Mouse (Mus musculus): ENCODE measurements at regions not wholly inside any gene's neighbourhood (a gene's known extent, or its start where the extent isn't known, plus 50 kb on each side); places are given as distances from the start of the nearest gene placed in this dataset.

DNA sequence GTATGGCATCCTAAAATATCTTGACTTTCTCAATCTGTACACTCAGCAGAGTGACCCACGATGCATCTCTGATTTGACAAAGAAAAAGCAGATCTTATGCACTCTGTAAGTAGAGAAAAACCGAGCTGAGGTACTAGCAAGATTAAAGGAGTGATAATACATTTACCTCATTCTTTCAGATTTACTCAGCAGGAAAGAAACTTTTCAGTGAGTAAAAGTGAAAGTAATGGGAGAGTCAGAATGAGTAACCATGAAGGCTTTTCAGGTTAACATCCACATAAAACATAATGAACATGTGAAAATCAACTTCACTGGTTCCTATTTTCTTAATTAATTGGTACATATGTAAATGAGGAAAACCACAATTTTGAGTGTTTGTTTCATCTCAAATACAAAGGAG lies 162.1 kb downstream of the Dio2 start:
- TF ChIP-seq MAFK (IDR thresholded peaks at IDR 0.05; ENCODE audit: insufficient read depth, low read depth, low read length), result no peak
- no peak for TF ChIP-seq ZNF384 (IDR thresholded peaks at IDR 0.05; ENCODE audit: low read depth, low read length)
- TF ChIP-seq HCFC1 (IDR thresholded peaks at IDR 0.05; ENCODE audit: borderline replicate concordance, insufficient read depth, low read length), result no peak
- TF ChIP-seq CHD2 (IDR thresholded peaks at IDR 0.05; ENCODE audit: low read depth, low read length), result no peak
- no peak for TF ChIP-seq ZC3H11A (IDR thresholded peaks at IDR 0.05; ENCODE audit: borderline replicate concordance, low read depth, low read length)

Data from ES-E14 (cell line).